ENCODE assay signal across 18 mouse cellular contexts in genomic region chr9:99416809-99417208, GRCm38 (mm10). TPM values are rescaled to one million over a fixed set of nuclear protein-coding genes. Genes with fewer than 3 reads are reported as not detected.
A peak's percentile ranks its signal among the peaks of the same experiment; 100 is the strongest.
DNase-seq lines count a peak whose midpoint lies in the region; ATAC-seq lines count a peak whose summit lies in the region.
"Had no signal": no experiment of that assay in that cellular context is flagged by ENCODE, and none has a peak within 500 bp of the region (broad histone marks: within the 10 kb centered on the region; RNA-seq: fewer than 3 reads in every experiment).

No protein-coding gene starts in this region.

- H3K27me3 ChIP-seq in forebrain, embryonic 13.5 days = no peaks in the 10 kb centered on the region
- no peaks in the 10 kb centered on the region for H3K27me3 ChIP-seq in forebrain, embryonic 12.5 days
- H3K27me3 ChIP-seq in liver, embryonic 16.5 days (ENCODE audit: control insufficient read depth, insufficient read depth, low read depth, low read length) = no peaks in the 10 kb centered on the region
- H3K27me3 ChIP-seq: embryonic facial prominence, embryonic 12.5 days; limb, embryonic 12.5 days; lung, embryonic 15.5 days had no signal

- WGBS in forebrain, embryonic 13.5 days = 91% methylated on average over 3 of the region's 3 CpGs
- 88% methylated on average over 3 of the region's 3 CpGs for WGBS in forebrain, embryonic 12.5 days
- 64% methylated on average over 3 of the region's 3 CpGs for WGBS in liver, embryonic 16.5 days (ENCODE audit: insufficient replicate concordance)

- no peaks in the 10 kb centered on the region for H3K36me3 ChIP-seq in forebrain, embryonic 13.5 days (ENCODE audit: poor library complexity, severe bottlenecking)
- no peaks in the 10 kb centered on the region for H3K36me3 ChIP-seq in forebrain, embryonic 12.5 days (replicated peaks)
- H3K36me3 ChIP-seq in liver, embryonic 16.5 days (ENCODE audit: control insufficient read depth, insufficient read depth) = no peaks in the 10 kb centered on the region
- H3K36me3 ChIP-seq: embryonic facial prominence, embryonic 12.5 days; limb, embryonic 12.5 days; lung, embryonic 15.5 days had no signal

- no peak overlapping the region for H3K9ac ChIP-seq in forebrain, embryonic 13.5 days
- H3K9ac ChIP-seq in forebrain, embryonic 12.5 days = no peak overlapping the region
- H3K9ac ChIP-seq in liver, embryonic 16.5 days (ENCODE audit: low read depth, low read length) = no peak overlapping the region
- H3K9ac ChIP-seq: embryonic facial prominence, embryonic 12.5 days; limb, embryonic 12.5 days; lung, embryonic 15.5 days had no signal

- peaks cover 41% of the 10 kb centered on the region for H3K4me1 ChIP-seq in forebrain, embryonic 13.5 days
- peaks cover 20% of the 10 kb centered on the region for H3K4me1 ChIP-seq in forebrain, embryonic 12.5 days
- peaks cover 6% of the 10 kb centered on the region for H3K4me1 ChIP-seq in liver, embryonic 16.5 days (ENCODE audit: control insufficient read depth, low read depth, low read length)

- DNase-seq in liver (no peak), adipocyte (ENCODE audit: low spot score) (no peak)
- peak; percentile 42 for DNase-seq in yolk sac, embryonic 10.5 days (ENCODE audit: low spot score)
- DNase-seq: cerebellum, adult 8-10 months; heart, adult 2 months; heart, postnatal 36 days; spleen, adult 18-20 months; thymus, adult 18-20 months had no signal

- H3K27ac ChIP-seq in forebrain, embryonic 13.5 days = peak overlapping the region; percentile 69
- H3K27ac ChIP-seq in forebrain, embryonic 12.5 days = no peak overlapping the region
- H3K27ac ChIP-seq in liver, embryonic 16.5 days (ENCODE audit: low read length) = no peak overlapping the region
- H3K27ac ChIP-seq: embryonic facial prominence, embryonic 12.5 days; heart, adult 2 months; limb, embryonic 12.5 days; lung, embryonic 15.5 days had no signal

- H3K9me3 ChIP-seq in forebrain, embryonic 13.5 days (replicated peaks) = no peaks in the 10 kb centered on the region
- no peaks in the 10 kb centered on the region for H3K9me3 ChIP-seq in forebrain, embryonic 12.5 days
- H3K9me3 ChIP-seq in liver, embryonic 16.5 days (replicated peaks; ENCODE audit: control insufficient read depth, low read length) = no peaks in the 10 kb centered on the region
- H3K9me3 ChIP-seq: embryonic facial prominence, embryonic 12.5 days; limb, embryonic 12.5 days; lung, embryonic 15.5 days had no signal

- H3K4me2 ChIP-seq in forebrain, embryonic 13.5 days = no peak overlapping the region
- no peak overlapping the region for H3K4me2 ChIP-seq in forebrain, embryonic 12.5 days
- no peak overlapping the region for H3K4me2 ChIP-seq in liver, embryonic 16.5 days (ENCODE audit: low read depth, low read length)
- H3K4me2 ChIP-seq: embryonic facial prominence, embryonic 12.5 days; limb, embryonic 12.5 days; lung, embryonic 15.5 days had no signal

- H3K4me3 ChIP-seq in forebrain, embryonic 13.5 days = no peak overlapping the region
- no peak overlapping the region for H3K4me3 ChIP-seq in forebrain, embryonic 12.5 days (replicated peaks)
- no peak overlapping the region for H3K4me3 ChIP-seq in liver, embryonic 16.5 days (ENCODE audit: low read depth, low read length)
- H3K4me3 ChIP-seq: embryonic facial prominence, embryonic 12.5 days; heart, adult 2 months; limb, embryonic 12.5 days; lung, embryonic 15.5 days had no signal

- ATAC-seq in forebrain, embryonic 13.5 days = no peak
- ATAC-seq in forebrain, embryonic 12.5 days (ENCODE audit: low FRiP score) = no peak
- 0 out of 2 replicates have a peak, but pooled peaks have one; percentile 21 for ATAC-seq in liver, embryonic 16.5 days (ENCODE audit: low read depth)
- peak; percentile 68 for ATAC-seq in megakaryocyte progenitor cell, adult 5-6 weeks (replicated peaks; ENCODE audit: poor library complexity)
- ATAC-seq in cerebellum, adult (ENCODE audit: insufficient number of reproducible peaks, low FRiP score, low TSS enrichment) = no peak

RNA-seq across cellular contexts. Expression of gene Mras, which starts 20.4 kb away (rescaled TPM):
- polyA plus RNA-seq in forebrain, embryonic 13.5 days (2015; fragmentation: Nextera tagmentation; extraction: Ambion mirVana) = 43.4 and 44.8 TPM in 2 replicates
- polyA plus RNA-seq in forebrain, embryonic 12.5 days (2016; fragmentation: Nextera tagmentation; extraction: Ambion mirVana) = 23.8 and 26.3 TPM in 2 replicates
- 3.3 and 3.8 TPM in 2 replicates for polyA plus RNA-seq in liver, embryonic 16.5 days (2015; fragmentation: Nextera tagmentation; extraction: Ambion mirVana)
- 4.7 and 5.1 TPM in 2 replicates for total RNA-seq in megakaryocyte progenitor cell, adult 5-6 weeks (2015)
- 4.1 and 5.2 TPM in 2 replicates for total RNA-seq in megakaryocyte progenitor cell, adult 5-6 weeks (2017)

RNA-seq across cellular contexts. Expression of gene Nme9, which starts 34.5 kb away (rescaled TPM):
- polyA plus RNA-seq in forebrain, embryonic 13.5 days (2015; fragmentation: Nextera tagmentation; extraction: Ambion mirVana) = 0.56 and 0.72 TPM in 2 replicates
- 0.31 and 0.42 TPM in 2 replicates for polyA plus RNA-seq in forebrain, embryonic 12.5 days (2016; fragmentation: Nextera tagmentation; extraction: Ambion mirVana)
- polyA plus RNA-seq in liver, embryonic 16.5 days (2015; fragmentation: Nextera tagmentation; extraction: Ambion mirVana) = not detected in 2 replicates
- not detected in 2 replicates for total RNA-seq in megakaryocyte progenitor cell, adult 5-6 weeks (2015)
- not detected in 2 replicates for total RNA-seq in megakaryocyte progenitor cell, adult 5-6 weeks (2017)
- total RNA-seq: heart, adult 2 months; heart, postnatal 36 days had no signal
- polyA plus RNA-seq: C2C12; embryonic facial prominence, embryonic 12.5 days; kidney, embryonic 14.5 days; limb, embryonic 12.5 days had no signal

RNA-seq across cellular contexts. Expression of gene Esyt3, which starts 58.5 kb away (rescaled TPM):
- 0.26 and 0.31 TPM in 2 replicates for polyA plus RNA-seq in forebrain, embryonic 13.5 days (2015; fragmentation: Nextera tagmentation; extraction: Ambion mirVana)
- polyA plus RNA-seq in forebrain, embryonic 12.5 days (2016; fragmentation: Nextera tagmentation; extraction: Ambion mirVana) = 0.22 and 0.26 TPM in 2 replicates
- 0.02 and 0.09 TPM in 2 replicates for polyA plus RNA-seq in liver, embryonic 16.5 days (2015; fragmentation: Nextera tagmentation; extraction: Ambion mirVana)
- total RNA-seq in megakaryocyte progenitor cell, adult 5-6 weeks (2015) = not detected in 2 replicates
- not detected in 2 replicates for total RNA-seq in megakaryocyte progenitor cell, adult 5-6 weeks (2017)
- polyA plus RNA-seq: C2C12 had no signal

Comparison
In these comparisons a context has a peak if more than half of its experiments do, and no peak if none do; other contexts are left out.
1. ATAC-seq: peak in liver, embryonic 16.5 days (single experiment) and megakaryocyte progenitor cell, adult 5-6 weeks (single experiment); none in forebrain, embryonic 13.5 days (single experiment), forebrain, embryonic 12.5 days (single experiment) and cerebellum, adult (single experiment).